Mouse (Mus musculus) brain, embryonic 14.5 days (tissue): Measurements from ENCODE around the gene Per2. TPM values are rescaled to one million over a fixed set of nuclear protein-coding genes. Genes with fewer than 3 reads are reported as not detected.
A peak's percentile ranks its signal among the peaks of the same experiment; 100 is the strongest.

Experiments used
- DNase-seq: peaks from one replicate; pipeline ENCODE4 v3.0.0-alpha.2; 2011; ENCODE audit warnings: low read depth
- CTCF ChIP-seq: fragments of 200-500 bp; IDR thresholded peaks from 2 replicates; pipeline ENCODE4 v1.5.1; 2012; ENCODE audit warnings: inconsistent platforms, mild to moderate bottlenecking, moderate library complexity, borderline replicate concordance; ENCODE audit not compliant: insufficient read depth, insufficient read length; ENCODE audit errors: extremely low read depth
- POLR2A ChIP-seq: fragments of 200-500 bp; IDR thresholded peaks from 2 replicates; pipeline ENCODE4 v1.6.1; 2012; ENCODE audit warnings: mild to moderate bottlenecking, inconsistent platforms, borderline replicate concordance; ENCODE audit not compliant: poor library complexity, insufficient read depth, insufficient read length, severe bottlenecking; ENCODE audit errors: extremely low read depth
- polyA plus RNA-seq: library from polyadenylated mRNA; depleted of rRNA; stranded (reverse); fragments of >200 nt; gene quantifications from 2 replicates; pipeline ENCODE4 v1.2.3, GENCODE M21; 2012; rRNA removed

Gene Per2
- polyA plus RNA-seq, result 8.9 and 9.4 TPM in 2 replicates

GRCm38 (mm10) chr1:91459059-91459809, at the start of gene Per2:
Gene Per2, minus strand, starts transcription at chr1:91459324.
- TF ChIP-seq POLR2A, result 0 out of 2 replicates have a peak, but pooled peaks have one; percentile 45
- peak; percentile 31; the same call in 1 of the 2 replicates for TF ChIP-seq CTCF
- peak; percentile 100 for DNase-seq

DNA sequence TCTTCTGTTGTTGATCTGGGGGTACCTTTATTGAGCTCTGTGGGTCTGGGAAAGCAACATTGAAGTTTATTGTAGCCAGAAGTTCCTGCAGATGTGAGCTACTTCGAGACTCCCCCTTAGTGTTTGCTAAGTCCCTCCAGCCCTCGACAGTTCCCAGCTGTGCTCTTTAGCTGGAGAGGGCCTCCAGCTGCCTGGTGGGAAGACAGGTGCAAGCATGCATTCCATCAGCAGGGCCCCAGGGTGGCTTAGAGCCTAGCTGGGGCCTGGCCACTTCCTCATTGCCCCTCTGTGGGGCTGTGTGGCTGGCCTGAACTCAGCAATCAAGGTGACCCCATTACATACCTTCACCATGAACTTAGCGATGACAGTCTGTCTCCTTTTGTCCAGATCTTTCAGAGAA, 45.5 kb upstream of the Per2 start:
- no peak for DNase-seq
- TF ChIP-seq CTCF (no peak), POLR2A (no peak)

DNA sequence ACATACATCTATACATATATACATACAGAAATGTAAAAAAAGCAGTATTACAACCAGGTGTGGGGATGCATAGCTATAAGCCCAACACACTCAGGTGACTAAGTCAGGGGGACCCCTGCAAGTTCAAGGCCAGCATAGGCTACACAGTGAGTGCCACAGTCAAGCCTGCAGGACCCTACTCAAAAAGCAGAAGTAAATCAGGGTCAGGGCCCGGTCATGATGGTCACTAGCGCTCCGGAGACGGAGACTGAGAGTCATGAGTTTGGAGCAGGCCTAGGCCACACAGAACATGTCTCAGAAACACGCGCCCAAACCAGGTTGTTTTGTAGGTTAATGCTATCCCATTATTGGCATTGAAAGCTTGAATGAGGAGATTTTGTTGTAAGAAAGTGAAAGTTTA, 39.5 kb upstream of the Per2 start:
- no peak for DNase-seq
- TF ChIP-seq CTCF (no peak), POLR2A (no peak)

- DNase-seq, result no peak
- TF ChIP-seq POLR2A (no peak), CTCF (no peak)
Observed at GRCm38 (mm10) chr1:91495321-91495720, 36.2 kb upstream of the Per2 start.

GRCm38 (mm10) chr1:91494457-91495140, 35.5 kb upstream of the Per2 start, which contains the start of gene Traf3ip1:
Gene Traf3ip1, plus strand, starts transcription at chr1:91494647.
- DNase-seq, result peak; percentile 96

GRCm38 (mm10) chr1:91493938-91494337, 34.8 kb upstream of the Per2 start:
- DNase-seq, result no peak
- TF ChIP-seq POLR2A, result no peak
- TF ChIP-seq CTCF, result no peak

More at GRCm38 (mm10) chr1:91494457-91495140, 35.5 kb upstream of the Per2 start, which contains the start of gene Traf3ip1:
- TF ChIP-seq CTCF (no peak), POLR2A (peak; percentile 94)

DNA sequence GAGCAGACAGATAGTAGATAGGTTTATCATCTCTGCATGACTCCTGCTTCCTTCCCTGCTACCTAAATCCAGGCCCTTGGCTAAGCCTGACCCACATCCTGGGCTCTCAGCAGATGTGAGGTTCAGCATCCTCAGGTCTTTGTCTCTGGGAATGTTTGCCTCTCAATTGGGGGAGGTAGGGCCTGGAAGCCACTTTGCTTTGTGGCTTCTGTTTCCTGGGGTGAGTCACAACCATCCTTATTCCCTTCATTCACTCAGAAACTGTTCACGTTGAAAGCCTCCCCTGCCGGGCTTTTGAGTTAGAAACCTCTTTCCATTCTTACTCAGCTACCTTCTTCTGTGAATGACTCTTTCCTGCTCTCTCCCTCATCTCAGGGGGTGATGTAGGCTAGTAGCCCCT, 33.6 kb upstream of the Per2 start:
- TF ChIP-seq CTCF (no peak), POLR2A (no peak)

GRCm38 (mm10) chr1:91490322-91490721, 31.2 kb upstream of the Per2 start:
- no peak for DNase-seq
- TF ChIP-seq POLR2A, result no peak
- TF ChIP-seq CTCF, result no peak

More for the DNA sequence above, 33.6 kb upstream of the Per2 start:
- peak; percentile 5 for DNase-seq

DNA sequence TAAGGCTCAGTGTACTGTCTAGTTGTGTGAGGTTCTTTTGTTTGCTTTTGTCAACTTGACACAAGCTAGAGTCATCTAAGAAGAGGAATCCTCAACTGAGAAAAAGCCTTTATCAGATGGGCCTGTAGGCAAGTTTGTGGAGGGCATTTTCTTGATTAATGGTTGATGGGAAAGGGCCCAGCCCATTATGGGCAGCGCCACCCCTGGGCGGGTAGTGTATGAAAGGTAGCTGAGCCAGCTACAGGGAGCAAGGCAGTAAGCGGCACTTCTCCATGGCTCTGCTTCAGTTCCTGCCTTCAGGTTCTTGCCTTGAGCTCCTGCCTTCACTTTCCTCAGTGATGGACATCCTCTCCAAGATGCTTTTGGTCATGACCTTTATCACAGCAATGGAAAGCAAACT, 27.0 kb upstream of the Per2 start:
- no peak for TF ChIP-seq POLR2A
- TF ChIP-seq CTCF, result no peak
- DNase-seq, result no peak

DNA sequence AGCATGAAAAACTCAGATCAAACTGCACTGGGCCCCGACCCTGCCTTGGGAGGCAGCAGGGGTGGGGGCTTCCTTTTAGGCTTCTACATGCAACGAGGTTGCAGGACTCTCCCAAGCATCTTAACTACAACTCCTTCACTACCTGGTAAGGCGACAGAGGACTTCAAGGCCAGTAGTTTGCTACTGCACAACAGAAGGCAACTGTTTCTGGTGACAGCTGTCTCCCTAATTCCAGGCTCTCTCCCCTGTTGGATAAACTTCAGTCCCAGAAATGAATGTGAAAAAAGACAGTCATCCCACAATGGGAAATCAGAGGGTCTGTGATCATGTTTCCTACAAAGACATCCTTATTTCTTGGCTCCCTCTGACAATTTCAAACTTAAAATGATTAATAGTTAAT, 26.3 kb upstream of the Per2 start:
- DNase-seq, result no peak
- TF ChIP-seq POLR2A, result no peak
- TF ChIP-seq CTCF, result no peak

DNA sequence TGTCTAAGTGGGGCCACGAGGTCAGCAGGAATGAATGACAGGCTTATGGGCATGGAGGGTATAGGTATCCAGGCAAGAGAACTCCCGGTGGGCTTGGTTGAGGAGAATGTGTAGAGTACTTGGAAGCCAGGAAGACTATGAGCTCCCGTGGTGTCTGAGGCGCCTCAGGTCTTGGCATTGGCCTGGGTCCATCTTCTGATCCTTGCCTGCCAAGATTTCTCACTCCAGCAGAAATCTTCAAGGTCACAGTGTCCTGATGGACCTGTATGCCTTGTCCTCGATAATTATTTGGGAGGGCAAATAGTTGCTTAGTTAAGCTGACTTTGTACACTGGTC, 24.9 kb upstream of the Per2 start:
- DNase-seq, result no peak

More for the DNA sequence above, 24.9 kb upstream of the Per2 start:
- TF ChIP-seq POLR2A (no peak), CTCF (no peak)
